Mouse (Mus musculus) heart, postnatal 0 days (tissue): ENCODE results near the gene Psen2. TPM values are rescaled to one million over a fixed set of nuclear protein-coding genes. Genes with fewer than 3 reads are reported as not detected.
A peak's percentile ranks its signal among the peaks of the same experiment; 100 is the strongest.

ENCODE experiments used
- ATAC-seq: fragments of 200-750 bp; cut with Nextera tagmentation; 2 replicates; pipeline ENCODE4 v1.8.0; 2017; ENCODE audit warnings: low read depth, moderate number of reproducible peaks, moderate library complexity; ENCODE audit not compliant: insufficient read depth
- DNase-seq: peaks from one replicate; pipeline ENCODE4 v3.0.0-alpha.2; 2016; ENCODE audit warnings: low spot score
- H3K27ac ChIP-seq: fragments of 300-500 bp; sonication (generic); 2 replicates; pipeline ENCODE4 v1.5.1; 2014; ENCODE audit warnings: low read depth, mild to moderate bottlenecking
- H3K27me3 ChIP-seq: fragments of 300-500 bp; sonication (generic); 2 replicates; pipeline ENCODE4 v1.6.1; 2014; ENCODE audit warnings: low read length, mixed read lengths; ENCODE audit not compliant: control insufficient read depth, insufficient read depth
- H3K36me3 ChIP-seq: fragments of 300-500 bp; sonication (generic); replicated peaks from 2 replicates; pipeline ENCODE4 v1.6.1; 2014; ENCODE audit warnings: low read length, mixed read lengths; ENCODE audit not compliant: control insufficient read depth, insufficient read depth
- H3K4me1 ChIP-seq: fragments of 300-500 bp; sonication (generic); 2 replicates; pipeline ENCODE4 v1.6.1; 2014; ENCODE audit warnings: antibody characterized with exemption; ENCODE audit not compliant: control insufficient read depth, insufficient read depth
- H3K4me2 ChIP-seq: fragments of 300-500 bp; sonication (generic); 2 replicates; pipeline ENCODE4 v1.6.1; 2014; ENCODE audit warnings: low read depth, mild to moderate bottlenecking, low read length, moderate library complexity
- H3K4me3 ChIP-seq: fragments of 300-500 bp; sonication (generic); 2 replicates; pipeline ENCODE4 v1.5.1; 2014; ENCODE audit warnings: low read depth, low read length
- H3K9ac ChIP-seq: fragments of 300-500 bp; sonication (generic); replicated peaks from 2 replicates; pipeline ENCODE4 v1.6.1; 2014; ENCODE audit warnings: low read depth, low read length, mixed read lengths
- H3K9me3 ChIP-seq: fragments of 300-500 bp; sonication (generic); replicated peaks from 2 replicates; pipeline ENCODE4 v1.6.1; 2016; ENCODE audit warnings: low read length; ENCODE audit not compliant: control insufficient read depth
- CTCF ChIP-seq: IDR thresholded peaks from 2 replicates; pipeline ENCODE4 v1.5.1; 2016; ENCODE audit warnings: antibody characterized with exemption, control low read depth, low read depth
- EP300 ChIP-seq: IDR thresholded peaks from 2 replicates; pipeline ENCODE4 v1.6.1; 2016; ENCODE audit warnings: antibody characterized with exemption, low read depth
- WGBS: fragments of 180-500 bp; shearing (Covaris S2); extraction: QIAGEN DNeasy Blood & Tissue Kit; methylation state at CpG from one replicate; pipeline ENCODE4 v1.1.7; 2014; 5-methylcytosine and 5-hydroxymethylcytosine counted together
- polyA plus RNA-seq: library from polyadenylated mRNA; unstranded; fragments of >200 nt; fragmentation: Nextera tagmentation; extraction: Ambion mirVana; gene quantifications from 2 replicates; pipeline ENCODE4 v1.2.1, GENCODE M21; 2015
- total RNA-seq: library from RNA; depleted of rRNA; stranded (reverse); fragments of >200 nt; gene quantifications from 2 replicates; pipeline ENCODE4 v1.2.3, GENCODE M21; 2014; ENCODE audit warnings: low replicate concordance

Gene Psen2
- total and polyA plus RNA-seq, 2 experiments from 2014 or later: 16.4 to 33.3 TPM

GRCm38 (mm10) chr1:180264851-180265250 is 1.6 kb upstream of the Psen2 start:
- Histone ChIP-seq H3K9ac (no peak overlapping the region), H3K27me3 (peaks cover 5% of the 10 kb centered on the region; the same call in 1 of the 2 replicates), H3K4me3 (peak overlapping the region; percentile 5; the same call in 1 of the 2 replicates), H3K27ac (peak overlapping the region; percentile 43), H3K4me1 (0 out of 2 replicates have a peak, but pooled peaks cover 2% of the 10 kb centered on the region), H3K9me3 (no peaks in the 10 kb centered on the region), H3K4me2 (peak overlapping the region; percentile 48), H3K36me3 (no peaks in the 10 kb centered on the region)
- 52% methylated on average over 10 of the region's 10 CpGs for WGBS
- DNase-seq: no peak
- TF ChIP-seq CTCF: no peak
- ATAC-seq: no peak

GRCm38 (mm10) chr1:180264389-180264788 is 1.2 kb upstream of the Psen2 start:
- WGBS: 65% methylated on average over 6 of the region's 6 CpGs
- no peak for ATAC-seq
- no peak overlapping the region for H3K4me3 ChIP-seq

GRCm38 (mm10) chr1:180261857-180262570 is 1.2 kb downstream of the Psen2 start:
- no peak for TF ChIP-seq EP300
- TF ChIP-seq CTCF: no peak
- WGBS: 53% methylated on average over 8 of the region's 8 CpGs
- Histone ChIP-seq H3K4me3 (no peak overlapping the region), H3K27me3 (no peaks in the 10 kb centered on the region), H3K9me3 (no peaks in the 10 kb centered on the region), H3K27ac (no peak overlapping the region), H3K36me3 (no peaks in the 10 kb centered on the region), H3K9ac (no peak overlapping the region), H3K4me2 (no peak overlapping the region), H3K4me1 (no peaks in the 10 kb centered on the region)
- no peak for ATAC-seq
- no peak for DNase-seq

More at GRCm38 (mm10) chr1:180264389-180264788, 1.2 kb upstream of the Psen2 start:
- DNase-seq: no peak
- TF ChIP-seq CTCF (no peak), EP300 (no peak)
- no peaks in the 10 kb centered on the region for H3K9me3 ChIP-seq
- peak overlapping the region; percentile 48; the same call in 1 of the 2 replicates for H3K4me2 ChIP-seq
- H3K9ac ChIP-seq: no peak overlapping the region
- peaks cover 5% of the 10 kb centered on the region; the same call in 1 of the 2 replicates for H3K27me3 ChIP-seq
- 0 out of 2 replicates have a peak, but pooled peaks cover 2% of the 10 kb centered on the region for H3K4me1 ChIP-seq
- H3K27ac ChIP-seq: no peak overlapping the region
- no peaks in the 10 kb centered on the region for H3K36me3 ChIP-seq

GRCm38 (mm10) chr1:180261415-180261814 is 1.8 kb downstream of the Psen2 start:
- Histone ChIP-seq H3K9ac (no peak overlapping the region), H3K27me3 (no peaks in the 10 kb centered on the region), H3K27ac (no peak overlapping the region), H3K36me3 (no peaks in the 10 kb centered on the region), H3K4me2 (no peak overlapping the region), H3K4me3 (no peak overlapping the region), H3K9me3 (no peaks in the 10 kb centered on the region), H3K4me1 (no peaks in the 10 kb centered on the region)
- ATAC-seq (no peak), DNase-seq (no peak)
- TF ChIP-seq CTCF (no peak), EP300 (no peak)
- WGBS: 83% methylated on average over 3 of the region's 3 CpGs

- Histone ChIP-seq H3K27me3 (no peaks in the 10 kb centered on the region), H3K9ac (no peak overlapping the region), H3K27ac (no peak overlapping the region), H3K9me3 (no peaks in the 10 kb centered on the region), H3K4me1 (no peaks in the 10 kb centered on the region), H3K4me2 (no peak overlapping the region), H3K36me3 (no peaks in the 10 kb centered on the region), H3K4me3 (no peak overlapping the region)
- 64% methylated on average over 2 of the region's 2 CpGs for WGBS
- no peak for DNase-seq
- TF ChIP-seq CTCF: no peak
- no peak for TF ChIP-seq EP300
- no peak for ATAC-seq
Measured at GRCm38 (mm10) chr1:180260886-180261285, 2.4 kb downstream of the Psen2 start.
